Mouse (Mus musculus) ES-E14 (cell line): ENCODE results near the gene Dbt. TPM values are rescaled to one million over a fixed set of nuclear protein-coding genes. Genes with fewer than 3 reads are reported as not detected.

Source experiments
- DNase-seq: peaks from one replicate; pipeline ENCODE4 v3.0.0-alpha.2; 2013; ENCODE audit warnings: low read depth, low spot score
- H3K27ac ChIP-seq: 2 replicates; pipeline ENCODE4 v1.5.1; 2012; ENCODE audit warnings: low read depth, mild to moderate bottlenecking, low read length, moderate library complexity, mixed read lengths; ENCODE audit not compliant: poor library complexity, insufficient read depth, severe bottlenecking
- H3K36me3 ChIP-seq: 2 replicates; pipeline ENCODE4 v1.6.1; 2012; ENCODE audit warnings: mild to moderate bottlenecking, low read length, moderate library complexity, mixed read lengths; ENCODE audit not compliant: control insufficient read depth, poor library complexity, insufficient read depth, severe bottlenecking
- H3K4me1 ChIP-seq, 2 experiments: fragments of 150-350 bp in 1 of 2; sonication (generic) in 1 of 2; 2 replicates each; pipeline ENCODE4 v1.6.1; 2012; ENCODE audit warnings: low read length in 2 of 2, mild to moderate bottlenecking in 1 of 2, mixed read lengths in 1 of 2; ENCODE audit not compliant: control insufficient read depth in 2 of 2, insufficient read depth in 2 of 2, poor library complexity in 1 of 2
- H3K4me3 ChIP-seq, 2 experiments: fragments of 150-350 bp in 1 of 2; sonication (generic) in 1 of 2; 2 replicates each; pipeline ENCODE4 v1.5.1; 2012; ENCODE audit warnings: low read length in 2 of 2, low read depth in 1 of 2, mild to moderate bottlenecking in 1 of 2, mixed read lengths in 1 of 2; ENCODE audit not compliant: insufficient read depth in 1 of 2, poor library complexity in 1 of 2, severe bottlenecking in 1 of 2
- H3K9ac ChIP-seq: 2 replicates; pipeline ENCODE4 v1.6.1; 2012; ENCODE audit warnings: low read depth, mild to moderate bottlenecking, low read length, mixed read lengths; ENCODE audit not compliant: poor library complexity, insufficient read depth, severe bottlenecking
- H3K9me3 ChIP-seq: fragments of 150-350 bp; sonication (generic); 2 replicates; pipeline ENCODE4 v1.6.1; 2012; ENCODE audit warnings: low read depth, mild to moderate bottlenecking, low read length; ENCODE audit not compliant: control insufficient read depth, insufficient read depth
- CHD2 ChIP-seq: IDR thresholded peaks from 2 replicates; pipeline ENCODE4 v1.6.1; 2014; ENCODE audit warnings: mild to moderate bottlenecking, low read depth, low read length, inconsistent platforms
- HCFC1 ChIP-seq: IDR thresholded peaks from 2 replicates; pipeline ENCODE4 v1.6.1; 2012; ENCODE audit warnings: low read length, inconsistent platforms, borderline replicate concordance; ENCODE audit not compliant: insufficient read depth
- MAFK ChIP-seq: IDR thresholded peaks from 2 replicates; pipeline ENCODE4 v1.6.1; 2014; ENCODE audit warnings: mild to moderate bottlenecking, low read depth, low read length, inconsistent platforms; ENCODE audit not compliant: insufficient read depth
- ZC3H11A ChIP-seq: IDR thresholded peaks from 2 replicates; pipeline ENCODE4 v1.6.1; 2012; ENCODE audit warnings: low read depth, mild to moderate bottlenecking, inconsistent platforms, low read length, borderline replicate concordance
- ZNF384 ChIP-seq: IDR thresholded peaks from 2 replicates; pipeline ENCODE4 v1.6.1; 2012; ENCODE audit warnings: low read depth, low read length, inconsistent platforms
- in situ Hi-C, 2 experiments: fragments of 600-800 bp; cut with MboI; formaldehyde crosslinking; loops; one replicate each; pipeline ENCODE4 v1.15.1; 2025; ENCODE audit warnings: low sequenced_read_pairs in 2 of 2, inconsistent platforms in 1 of 2; ENCODE audit not compliant: unreplicated experiment in 2 of 2
- total RNA-seq: library from RNA; depleted of rRNA; stranded (reverse); fragments of 300-350 nt; gene quantifications from 2 replicates; pipeline ENCODE4 v1.2.3, GENCODE M21; 2012; rRNA removed

The Dbt gene
- total RNA-seq, 1 experiment, result 18.7 TPM

GRCm38 (mm10) chr3:116594728-116595602 lies 82.1 kb downstream of the Dbt start, which contains the start of gene Sass6:
Gene Sass6, plus strand, starts transcription at chr3:116594982.
- peak; percentile 96 for DNase-seq
- Histone ChIP-seq H3K4me1 (peaks cover 0 to 2% of the 10 kb centered on the region in 2 experiments; a peak in 2 of 4 replicates), H3K9me3 (no peaks in the 10 kb centered on the region), H3K9ac (peak within 1 kb of the TSS; percentile 95), H3K4me3 (peak within 1 kb of the TSS; percentile 94 to 98), H3K27ac (peak within 1 kb of the TSS; percentile 71), H3K36me3 (peaks cover 7% of the 10 kb centered on the region)
- TF ChIP-seq ZNF384 (no peak), MAFK (no peak), HCFC1 (peak; percentile 85; the same call in 1 of the 2 replicates), ZC3H11A (no peak)
- in situ Hi-C loops, result no loop called here

- peaks cover 2% of the 10 kb centered on the region for H3K36me3 ChIP-seq
- H3K4me1 ChIP-seq, result peaks cover 0 to 2% of the 10 kb centered on the region in 2 experiments; a peak in 2 of 4 replicates
- no peaks in the 10 kb centered on the region for H3K9me3 ChIP-seq
- no peak overlapping the region for H3K27ac ChIP-seq
- TF ChIP-seq MAFK (no peak), ZC3H11A (no peak), CHD2 (no peak), HCFC1 (no peak)
- no peak for DNase-seq
- H3K9ac ChIP-seq, result peak overlapping the region; percentile 92
- in situ Hi-C loops, result no loop called here
- H3K4me3 ChIP-seq, result peak overlapping the region; percentile 94 to 98
These were observed 82.7 kb downstream of the Dbt start for GRCm38 (mm10) chr3:116595603-116595991.

Other genes starting within 250 kb of the Dbt start
- 3.5 TPM in 2 replicates for gene Cdc14a, start 89.0 kb upstream of the Dbt start, total RNA-seq
- 36.4 and 50.4 TPM in 2 replicates for gene Rtca, start 4.9 kb upstream of the Dbt start, total RNA-seq
- 0.62 and 0.74 TPM in 2 replicates for gene Lrrc39, start 49.9 kb downstream of the Dbt start, total RNA-seq
- gene Sass6, start 81.9 kb downstream of the Dbt start, total RNA-seq, result 10.4 and 11.6 TPM in 2 replicates
- gene Trmt13, start 101.5 kb downstream of the Dbt start, total RNA-seq, result 22.8 and 23.3 TPM in 2 replicates
- 117 and 142 TPM in 2 replicates for gene Mfsd14a, start 149.6 kb downstream of the Dbt start, total RNA-seq
- 0.48 and 0.94 TPM in 2 replicates for gene Gm43191, start 168.2 kb downstream of the Dbt start, total RNA-seq
- 20.1 and 20.3 TPM in 2 replicates for gene Slc35a3, start 199.8 kb downstream of the Dbt start, total RNA-seq